Mouse (Mus musculus) thymus, adult 2 months (tissue): Measurements from ENCODE around the gene Cflar.
"Not testable (repeated sequence)": the region's sequence is repeated elsewhere in the genome, so short reads cannot be mapped to it uniquely, and the experiment has no call there.

Experiments used
- CTCF ChIP-seq: fragments of 200-500 bp; IDR thresholded peaks from 2 replicates; pipeline ENCODE4 v1.5.1; 2012; ENCODE audit warnings: mild to moderate bottlenecking, control low read depth, low read length, moderate library complexity, borderline replicate concordance; ENCODE audit not compliant: control insufficient read depth, poor library complexity, insufficient read depth; ENCODE audit errors: extremely low read depth
- POLR2A ChIP-seq: fragments of 200-500 bp; IDR thresholded peaks from 2 replicates; pipeline ENCODE4 v1.6.1; 2012; ENCODE audit warnings: mild to moderate bottlenecking, low read length, control low read depth, moderate library complexity; ENCODE audit not compliant: control insufficient read depth, poor library complexity, insufficient read depth; ENCODE audit errors: extremely low read depth

DNA sequence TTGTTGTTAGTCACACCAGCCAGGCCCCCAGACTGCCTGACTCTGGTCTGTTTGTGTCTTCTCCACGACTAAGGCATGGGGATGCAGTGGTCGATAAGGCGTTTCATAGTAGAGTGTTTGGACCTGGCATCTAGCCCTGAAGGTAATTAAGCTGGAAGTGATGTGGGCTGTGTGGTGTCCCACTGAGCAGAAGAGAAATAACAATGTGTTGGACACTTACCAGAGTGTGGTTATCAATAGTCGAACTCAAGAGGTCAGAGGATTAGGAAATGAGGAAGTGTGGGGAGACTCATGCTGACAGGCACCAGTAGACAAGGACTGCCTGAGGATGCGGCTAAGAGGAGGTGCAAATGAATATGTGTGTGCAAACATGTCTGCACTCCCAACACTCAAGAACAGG lies 32.9 kb upstream of the Cflar start:
- not testable (repeated sequence) for TF ChIP-seq CTCF, POLR2A
